17 mouse cellular contexts compared by ENCODE assay signal in genomic region chr13:56329165-56329564, GRCm38 (mm10).
"Had no signal": no experiment of that assay in that cellular context is flagged by ENCODE, and none has a peak within 500 bp of the region (broad histone marks: within the 10 kb centered on the region; RNA-seq: fewer than 3 reads in every experiment).

No protein-coding gene starts in this region.

- H3K4me3 ChIP-seq: limb, embryonic 13.5 days; liver, embryonic 13.5 days; midbrain, embryonic 12.5 days; midbrain, embryonic 15.5 days; neural tube, embryonic 12.5 days; neural tube, embryonic 15.5 days; stomach, embryonic 15.5 days had no signal

- H3K27me3 ChIP-seq: limb, embryonic 13.5 days; midbrain, embryonic 15.5 days; neural tube, embryonic 12.5 days; neural tube, embryonic 15.5 days; stomach, embryonic 15.5 days had no signal

- H3K27ac ChIP-seq: liver, embryonic 13.5 days; midbrain, embryonic 12.5 days; midbrain, embryonic 15.5 days; neural tube, embryonic 12.5 days; neural tube, embryonic 15.5 days; stomach, embryonic 15.5 days had no signal

- DNase-seq: kidney, adult 9 months; kidney, postnatal 14 days; kidney, postnatal 4 days; liver, embryonic 13.5 days; lung, adult 2 months; lung, postnatal 14 days; lung, postnatal 4 days; right cerebral cortex, adult 18-20 months; right cerebral cortex, postnatal 14 days; right cerebral cortex, postnatal 4 days; thymus, postnatal 25 days had no signal

- H3K4me1 ChIP-seq: liver, embryonic 13.5 days; neural tube, embryonic 12.5 days; stomach, embryonic 15.5 days had no signal

- H3K36me3 ChIP-seq: limb, embryonic 13.5 days; liver, embryonic 13.5 days; midbrain, embryonic 12.5 days; midbrain, embryonic 15.5 days; neural tube, embryonic 12.5 days; neural tube, embryonic 15.5 days; stomach, embryonic 15.5 days had no signal

- H3K9me3 ChIP-seq: limb, embryonic 13.5 days; liver, embryonic 13.5 days; midbrain, embryonic 12.5 days; midbrain, embryonic 15.5 days; neural tube, embryonic 12.5 days; neural tube, embryonic 15.5 days; stomach, embryonic 15.5 days had no signal

- H3K4me2 ChIP-seq: limb, embryonic 13.5 days; liver, embryonic 13.5 days; midbrain, embryonic 12.5 days; midbrain, embryonic 15.5 days; neural tube, embryonic 12.5 days; neural tube, embryonic 15.5 days; stomach, embryonic 15.5 days had no signal

- H3K9ac ChIP-seq: limb, embryonic 13.5 days; liver, embryonic 13.5 days; midbrain, embryonic 12.5 days; midbrain, embryonic 15.5 days; neural tube, embryonic 12.5 days; neural tube, embryonic 15.5 days; stomach, embryonic 15.5 days had no signal
